Mouse (Mus musculus) forebrain, embryonic 14.5 days (tissue): ENCODE measurements around the gene Gm21985. TPM values are rescaled to one million over a fixed set of nuclear protein-coding genes. Genes with fewer than 3 reads are reported as not detected.

Experiments used
- ATAC-seq: fragments of 200-750 bp; cut with Nextera tagmentation; 2 replicates; pipeline ENCODE4 v1.8.0; 2017; ENCODE audit warnings: mild to moderate bottlenecking, moderate library complexity
- DNase-seq: peaks from one replicate; pipeline ENCODE4 v3.0.0-alpha.2; 2015; ENCODE audit warnings: low spot score
- H3K27ac ChIP-seq: fragments of 300-500 bp; sonication (generic); 2 replicates; pipeline ENCODE4 v1.5.1; 2014; ENCODE audit warnings: low read depth, mild to moderate bottlenecking, control low read depth, low read length, moderate library complexity
- H3K27me3 ChIP-seq: fragments of 300-500 bp; sonication (generic); replicated peaks from 2 replicates; pipeline ENCODE4 v1.6.1; 2014; ENCODE audit warnings: low read length, control low read depth, mixed read lengths; ENCODE audit not compliant: control insufficient read depth, insufficient read depth
- H3K36me3 ChIP-seq: fragments of 300-500 bp; sonication (generic); 2 replicates; pipeline ENCODE4 v1.6.1; 2014; ENCODE audit warnings: low read length, control low read depth; ENCODE audit not compliant: control insufficient read depth, insufficient read depth
- H3K4me1 ChIP-seq: fragments of 300-500 bp; sonication (generic); 2 replicates; pipeline ENCODE4 v1.6.1; 2014; ENCODE audit warnings: antibody characterized with exemption, low read length, control low read depth; ENCODE audit not compliant: control insufficient read depth, insufficient read depth
- H3K4me2 ChIP-seq: fragments of 300-500 bp; sonication (generic); 2 replicates; pipeline ENCODE4 v1.6.1; 2014; ENCODE audit warnings: mild to moderate bottlenecking, control low read depth, low read length
- H3K4me3 ChIP-seq: fragments of 300-500 bp; sonication (generic); 2 replicates; pipeline ENCODE4 v1.5.1; 2014; ENCODE audit warnings: low read depth, low read length, control low read depth
- H3K9ac ChIP-seq: fragments of 300-500 bp; sonication (generic); 2 replicates; pipeline ENCODE4 v1.6.1; 2014; ENCODE audit warnings: mild to moderate bottlenecking, low read length, control low read depth, moderate library complexity
- H3K9me3 ChIP-seq: fragments of 300-500 bp; sonication (generic); replicated peaks from 2 replicates; pipeline ENCODE4 v1.6.1; 2016; ENCODE audit warnings: low read length, control low read depth, mixed read lengths; ENCODE audit not compliant: control insufficient read depth
- WGBS: fragments of 180-500 bp; shearing (Covaris S2); extraction: QIAGEN DNeasy Blood & Tissue Kit; methylation state at CpG from one replicate; pipeline ENCODE4 v1.1.7; 2014; 5-methylcytosine and 5-hydroxymethylcytosine counted together
- polyA plus RNA-seq: library from polyadenylated mRNA; unstranded; fragments of >200 nt; fragmentation: Nextera tagmentation; extraction: Ambion mirVana; gene quantifications from 2 replicates; pipeline ENCODE4 v1.2.1, GENCODE M21; 2014

Gm21985 gene
- polyA plus RNA-seq, 1 experiment from 2014 or later = not detected

- 96% methylated on average over 6 of the region's 6 CpGs for WGBS
- Histone ChIP-seq H3K4me2 (no peak overlapping the region), H3K36me3 (peaks cover 30% of the 10 kb centered on the region), H3K27ac (no peak overlapping the region), H3K27me3 (no peaks in the 10 kb centered on the region), H3K9me3 (no peaks in the 10 kb centered on the region), H3K4me3 (no peak overlapping the region), H3K4me1 (no peaks in the 10 kb centered on the region), H3K9ac (no peak overlapping the region)
- DNase-seq = no peak
- ATAC-seq = no peak
Observed at GRCm38 (mm10) chr2:112337211-112337610, 71.1 kb downstream of the Gm21985 start.

GRCm38 (mm10) chr2:112339736-112340135, 73.6 kb downstream of the Gm21985 start:
- H3K27me3 ChIP-seq = no peaks in the 10 kb centered on the region

GRCm38 (mm10) chr2:112341117-112341516, 75.0 kb downstream of the Gm21985 start:
- WGBS = 67% methylated on average over 3 of the region's 3 CpGs
- no peaks in the 10 kb centered on the region for H3K27me3 ChIP-seq
- H3K4me3 ChIP-seq = no peak overlapping the region
- H3K9me3 ChIP-seq = no peaks in the 10 kb centered on the region
- H3K27ac ChIP-seq = no peak overlapping the region
- H3K4me2 ChIP-seq = no peak overlapping the region
- H3K4me1 ChIP-seq = no peaks in the 10 kb centered on the region
- H3K36me3 ChIP-seq = peaks cover 24% of the 10 kb centered on the region
- H3K9ac ChIP-seq = no peak overlapping the region
- ATAC-seq (no peak), DNase-seq (no peak)

More at GRCm38 (mm10) chr2:112339736-112340135, 73.6 kb downstream of the Gm21985 start:
- H3K4me3 ChIP-seq = no peak overlapping the region
- H3K4me2 ChIP-seq = no peak overlapping the region
- H3K9ac ChIP-seq = no peak overlapping the region
- H3K4me1 ChIP-seq = no peaks in the 10 kb centered on the region
- H3K9me3 ChIP-seq = no peaks in the 10 kb centered on the region
- WGBS = 89% methylated on average over 2 of the region's 2 CpGs
- peaks cover 30% of the 10 kb centered on the region for H3K36me3 ChIP-seq
- no peak for DNase-seq
- H3K27ac ChIP-seq = no peak overlapping the region
- no peak for ATAC-seq

GRCm38 (mm10) chr2:112348246-112348645, 82.1 kb downstream of the Gm21985 start:
- H3K27ac ChIP-seq = no peak overlapping the region
- 90% methylated on average over 3 of the region's 3 CpGs for WGBS
- DNase-seq (no peak), ATAC-seq (no peak)
- no peaks in the 10 kb centered on the region for H3K4me1 ChIP-seq
- H3K27me3 ChIP-seq = no peaks in the 10 kb centered on the region
- no peak overlapping the region for H3K4me2 ChIP-seq
- H3K4me3 ChIP-seq = no peak overlapping the region
- H3K36me3 ChIP-seq = peaks cover 52% of the 10 kb centered on the region
- H3K9me3 ChIP-seq = no peaks in the 10 kb centered on the region
- no peak overlapping the region for H3K9ac ChIP-seq

GRCm38 (mm10) chr2:112353685-112354455, 87.8 kb downstream of the Gm21985 start:
- Histone ChIP-seq H3K36me3 (peaks cover 78% of the 10 kb centered on the region), H3K4me3 (no peak overlapping the region), H3K4me2 (no peak overlapping the region), H3K9me3 (no peaks in the 10 kb centered on the region), H3K9ac (no peak overlapping the region), H3K4me1 (no peaks in the 10 kb centered on the region), H3K27ac (no peak overlapping the region), H3K27me3 (no peaks in the 10 kb centered on the region)
- no peak for DNase-seq
- WGBS = 90% methylated on average over 7 of the region's 7 CpGs
- ATAC-seq = no peak

- Histone ChIP-seq H3K9me3 (no peaks in the 10 kb centered on the region), H3K4me2 (no peak overlapping the region), H3K4me3 (no peak overlapping the region), H3K36me3 (peaks cover 89% of the 10 kb centered on the region), H3K9ac (no peak overlapping the region), H3K27ac (no peak overlapping the region), H3K27me3 (no peaks in the 10 kb centered on the region), H3K4me1 (no peaks in the 10 kb centered on the region)
- WGBS = 76% methylated on average over 2 of the region's 2 CpGs
- DNase-seq = no peak
- ATAC-seq = no peak
Observed at GRCm38 (mm10) chr2:112359611-112360010, 93.5 kb downstream of the Gm21985 start.

- no peak overlapping the region for H3K4me2 ChIP-seq
- H3K4me3 ChIP-seq = no peak overlapping the region
- H3K4me1 ChIP-seq = no peaks in the 10 kb centered on the region
- H3K27ac ChIP-seq = no peak overlapping the region
- 93% methylated on average over 12 of the region's 12 CpGs for WGBS
- DNase-seq = no peak
- H3K9me3 ChIP-seq = no peaks in the 10 kb centered on the region
- no peaks in the 10 kb centered on the region for H3K27me3 ChIP-seq
- peaks cover 86% of the 10 kb centered on the region for H3K36me3 ChIP-seq
- ATAC-seq = no peak
- H3K9ac ChIP-seq = no peak overlapping the region
Observed at GRCm38 (mm10) chr2:112360012-112360780, 94.1 kb downstream of the Gm21985 start.

GRCm38 (mm10) chr2:112360781-112361169, 94.7 kb downstream of the Gm21985 start:
- no peak for ATAC-seq
- H3K9ac ChIP-seq = no peak overlapping the region
- no peaks in the 10 kb centered on the region for H3K9me3 ChIP-seq
- no peak overlapping the region for H3K4me3 ChIP-seq
- no peaks in the 10 kb centered on the region for H3K4me1 ChIP-seq
- H3K27me3 ChIP-seq = no peaks in the 10 kb centered on the region
- no peak overlapping the region for H3K4me2 ChIP-seq
- 96% methylated on average over 2 of the region's 2 CpGs for WGBS
- peaks cover 81% of the 10 kb centered on the region for H3K36me3 ChIP-seq
- H3K27ac ChIP-seq = no peak overlapping the region
- no peak for DNase-seq

- peak; percentile 16; the same call in 1 of the 2 replicates for ATAC-seq
- Histone ChIP-seq H3K4me1 (peaks cover 7% of the 10 kb centered on the region), H3K36me3 (peaks cover 22% of the 10 kb centered on the region), H3K4me3 (peak overlapping the region; percentile 87), H3K9me3 (no peaks in the 10 kb centered on the region), H3K4me2 (peak overlapping the region; percentile 92), H3K27me3 (no peaks in the 10 kb centered on the region), H3K9ac (peak overlapping the region; percentile 78), H3K27ac (no peak overlapping the region; the same call in 1 of the 2 replicates)
- 17% methylated on average over 15 of the region's 15 CpGs for WGBS
- no peak for DNase-seq
Observed at GRCm38 (mm10) chr2:112367222-112367621, 101.1 kb downstream of the Gm21985 start.
